Mouse (Mus musculus): Measurements from ENCODE around the gene Zc3h4.

Gene Zc3h4

DNA sequence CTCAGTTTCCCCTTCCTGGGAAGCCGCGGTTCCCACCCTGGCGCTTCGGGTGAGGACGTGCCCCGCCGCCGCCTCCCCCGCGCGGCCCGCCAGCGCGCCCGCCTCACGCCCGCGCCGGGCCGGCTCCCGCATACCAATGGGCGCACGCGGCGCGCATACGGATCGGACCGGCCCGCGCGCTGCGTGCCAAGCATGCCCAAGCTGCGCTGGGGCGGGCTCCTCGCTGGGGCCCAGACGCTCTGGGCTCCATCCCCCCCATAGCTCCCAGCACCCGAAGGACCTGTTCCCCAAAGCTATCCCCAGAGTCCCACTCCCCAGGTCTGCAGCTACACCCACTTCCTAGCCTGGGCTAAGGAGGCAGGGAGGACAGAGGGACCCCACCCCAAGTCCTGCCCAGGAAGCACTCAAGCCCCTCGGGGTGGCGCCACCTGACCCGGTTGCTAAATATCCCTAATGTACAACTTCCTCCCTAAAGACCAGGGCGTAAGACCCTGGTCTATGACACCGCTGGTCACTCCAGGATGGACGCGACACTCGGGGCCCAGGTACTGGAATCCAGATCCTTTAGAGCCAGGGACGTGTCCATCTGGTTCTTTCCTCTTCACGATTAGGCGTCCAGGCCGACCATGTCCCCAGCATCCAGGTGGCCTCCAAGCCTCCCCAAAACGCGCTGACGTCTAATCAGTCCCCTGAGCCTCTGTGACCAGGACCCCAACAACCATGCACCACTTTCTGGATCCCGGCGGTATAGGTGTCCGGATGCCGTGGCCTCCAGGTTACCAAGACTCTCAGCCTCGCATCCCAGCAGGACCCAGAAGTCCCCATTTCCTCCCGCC is 75.3 kb downstream of the Zc3h4 start:
- no peak for DNase-seq (ENCODE audit: extremely low read depth, low read depth, low spot score)

DNA sequence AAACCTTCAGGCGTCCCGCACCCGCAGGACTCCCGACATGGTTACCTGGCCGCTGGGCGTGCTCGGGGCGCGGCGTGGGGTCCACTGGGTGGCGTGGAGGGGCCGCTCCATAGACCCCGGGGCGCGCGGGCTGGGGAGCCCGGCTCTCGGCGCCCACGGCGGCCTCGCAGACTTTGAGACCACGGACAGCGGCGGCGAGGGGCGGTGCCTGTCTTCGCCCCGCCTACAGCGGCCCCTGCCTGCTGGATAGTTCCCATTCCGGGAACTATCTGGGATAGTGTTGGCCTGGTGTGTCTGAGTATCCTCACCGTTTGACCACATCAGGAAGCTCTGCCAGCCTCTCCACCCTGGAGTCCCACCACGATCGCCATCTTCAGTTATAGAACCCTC is 75.9 kb downstream of the Zc3h4 start:
- DNase-seq (ENCODE audit: extremely low read depth, low read depth, low spot score), result no peak

DNA sequence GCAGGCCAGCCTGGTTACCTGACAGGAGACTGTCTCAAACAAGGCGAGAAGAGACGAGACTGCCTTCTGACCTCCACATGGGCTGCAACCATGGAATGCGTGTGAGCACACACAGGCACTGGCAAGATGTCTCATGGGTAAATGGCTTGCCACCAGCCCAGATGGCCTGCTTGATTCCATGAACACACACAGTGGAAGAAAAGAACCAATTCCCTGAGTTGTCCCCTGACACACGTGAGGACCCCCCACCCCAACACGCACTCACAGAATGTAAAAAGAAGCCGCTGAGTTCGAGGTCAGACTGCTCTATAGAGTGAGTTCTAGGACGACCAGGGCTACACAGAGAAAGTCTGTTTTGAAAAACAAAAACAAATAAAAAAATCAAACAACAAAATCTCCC is 76.9 kb downstream of the Zc3h4 start, which contains the start of gene Npas1:
Gene Npas1, minus strand, starts transcription at position 101 of the 400 bp plus-strand sequence.
- DNase-seq (ENCODE audit: extremely low read depth, low read depth, low spot score), result no peak
